Mouse (Mus musculus) thymus, postnatal 4 days (tissue): Measurements from ENCODE around the gene Dntt.

Experiments
- DNase-seq: peaks from one replicate; pipeline ENCODE4 v3.0.0; 2021

Dntt gene

DNA sequence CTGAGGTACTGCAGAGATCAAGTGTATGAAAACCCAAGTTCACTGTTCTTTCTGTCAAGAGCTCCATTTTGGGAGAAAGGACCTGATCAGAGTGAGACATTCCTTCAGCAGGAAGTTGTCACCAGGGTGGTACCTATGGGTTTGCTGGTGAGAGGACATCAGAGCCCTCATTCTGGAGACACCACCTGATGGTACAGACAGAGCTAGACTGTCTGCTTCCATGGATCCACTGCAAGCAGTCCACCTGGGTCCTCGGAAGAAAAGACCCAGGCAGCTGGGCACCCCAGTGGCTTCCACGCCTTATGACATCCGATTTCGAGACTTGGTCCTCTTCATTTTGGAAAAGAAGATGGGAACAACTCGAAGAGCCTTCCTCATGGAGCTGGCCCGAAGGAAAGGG, at the start of gene Dntt:
TSS of gene Dntt (plus strand) at position 57 of the 400 bp plus-strand sequence.
- peak; percentile 50 for DNase-seq

DNA sequence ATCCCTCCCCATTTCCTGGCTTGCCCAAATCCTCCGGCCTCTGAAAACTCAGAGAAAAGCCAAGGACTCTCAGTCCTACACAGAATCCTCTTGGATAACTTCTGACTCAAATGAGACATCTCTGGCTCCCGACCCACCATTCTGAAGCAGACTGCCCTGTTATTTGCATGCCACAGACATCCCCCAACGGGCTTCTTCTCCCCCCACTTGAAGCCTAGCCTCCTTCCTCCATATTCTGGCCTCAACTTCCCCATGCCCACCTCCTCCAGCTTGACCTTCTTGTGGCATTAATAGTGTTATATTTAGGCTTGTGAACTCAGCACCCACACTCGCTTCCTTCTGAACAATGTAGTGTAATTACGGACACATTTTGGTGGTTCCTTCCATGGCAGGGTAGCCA, 48.4 kb upstream of the Dntt start:
- no peak for DNase-seq

DNA sequence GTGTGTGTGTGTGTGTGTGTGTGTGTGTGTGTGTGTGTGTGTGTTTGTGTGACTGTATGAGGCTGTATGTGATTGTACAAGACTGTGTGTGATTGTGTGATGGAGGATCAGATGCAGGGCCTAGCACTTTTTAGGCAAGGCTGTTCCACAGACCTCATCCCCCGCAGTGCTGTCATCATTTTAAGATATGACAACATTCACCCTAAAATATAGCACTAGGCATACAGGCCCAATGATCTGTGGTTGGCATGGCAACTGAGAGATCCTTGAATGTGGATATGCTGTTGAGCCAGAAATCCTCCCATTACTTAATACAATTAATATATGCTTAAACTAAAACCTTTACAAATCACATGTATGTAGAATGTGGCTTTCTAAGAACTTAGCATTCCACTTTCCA, 44.5 kb upstream of the Dntt start:
- no peak for DNase-seq

DNA sequence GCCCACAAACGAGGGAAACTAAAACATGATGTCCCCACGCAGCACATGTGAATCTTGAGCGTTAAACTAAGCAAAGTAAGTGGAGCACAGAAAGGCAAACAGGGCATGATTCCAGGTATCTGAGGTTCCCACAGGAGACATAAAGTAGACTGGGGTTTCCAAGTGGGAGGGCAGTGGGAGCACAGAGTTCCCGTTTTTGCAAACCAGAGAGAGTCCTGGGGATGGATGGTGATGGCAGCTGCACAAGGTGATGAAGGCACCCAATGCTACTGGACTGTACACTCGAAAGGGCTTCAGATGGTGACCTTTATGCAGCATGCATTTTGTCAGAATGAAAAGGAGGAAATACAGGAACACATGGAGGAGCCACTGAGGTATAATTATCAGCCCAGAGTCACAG, 40.2 kb upstream of the Dntt start:
- DNase-seq: no peak

DNA sequence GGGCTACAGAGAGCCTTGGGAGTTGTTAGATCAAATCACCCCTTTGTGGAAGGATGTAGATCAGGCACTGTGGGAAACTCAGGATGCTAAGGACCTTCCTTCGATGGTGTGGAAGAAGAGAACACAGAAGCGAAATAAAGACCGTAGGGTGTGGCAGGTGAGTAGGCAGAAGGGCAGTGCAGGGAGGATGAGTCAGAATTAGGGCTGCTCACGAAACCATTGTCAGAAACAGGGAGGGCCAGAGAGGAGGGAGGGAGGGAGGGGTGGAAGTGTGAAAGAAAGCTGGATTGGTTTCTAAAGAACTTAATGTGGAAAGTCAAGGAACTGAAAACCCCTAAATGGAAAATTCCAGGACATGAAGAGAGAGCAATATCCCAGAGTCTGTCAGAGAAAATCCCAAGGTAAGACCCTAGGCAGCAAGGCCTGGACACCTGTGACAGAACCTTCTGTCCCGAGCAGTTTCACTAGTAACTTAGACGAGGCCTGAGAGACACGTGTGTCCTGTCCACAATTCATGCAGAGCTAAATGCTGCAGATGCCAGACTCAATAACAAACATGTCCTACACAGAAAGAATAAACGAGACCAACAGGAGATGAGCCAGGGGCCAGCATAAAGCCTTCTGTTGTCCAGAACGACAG, 39.0 kb upstream of the Dntt start:
- DNase-seq: no peak

GRCm38 (mm10) chr19:40990781-40991343, 38.2 kb upstream of the Dntt start:
- no peak for DNase-seq

DNA sequence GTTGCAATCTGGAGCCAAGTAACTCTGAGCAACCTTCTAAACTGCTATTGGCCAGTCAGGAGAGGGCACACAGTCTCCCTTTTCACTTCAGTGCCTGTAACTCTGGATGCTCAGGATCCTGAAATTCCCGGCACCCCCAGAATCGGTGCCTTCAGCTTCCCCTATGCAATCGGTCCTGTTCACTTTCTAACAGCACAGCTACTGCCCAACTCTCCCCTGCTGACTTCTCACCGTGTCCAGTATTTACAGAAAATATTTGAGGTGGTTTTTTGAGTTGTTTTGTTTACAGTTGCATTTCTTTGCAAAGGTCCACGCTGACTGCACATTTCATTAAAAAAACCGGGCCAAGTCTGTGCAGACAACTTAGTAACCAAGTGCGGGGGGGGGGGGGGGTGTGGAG, 37.4 kb upstream of the Dntt start:
- DNase-seq: no peak

GRCm38 (mm10) chr19:40992096-40992495, 37.0 kb upstream of the Dntt start:
- no peak for DNase-seq

- no peak for DNase-seq
Measured at GRCm38 (mm10) chr19:40992517-40993044, 36.5 kb upstream of the Dntt start.

DNA sequence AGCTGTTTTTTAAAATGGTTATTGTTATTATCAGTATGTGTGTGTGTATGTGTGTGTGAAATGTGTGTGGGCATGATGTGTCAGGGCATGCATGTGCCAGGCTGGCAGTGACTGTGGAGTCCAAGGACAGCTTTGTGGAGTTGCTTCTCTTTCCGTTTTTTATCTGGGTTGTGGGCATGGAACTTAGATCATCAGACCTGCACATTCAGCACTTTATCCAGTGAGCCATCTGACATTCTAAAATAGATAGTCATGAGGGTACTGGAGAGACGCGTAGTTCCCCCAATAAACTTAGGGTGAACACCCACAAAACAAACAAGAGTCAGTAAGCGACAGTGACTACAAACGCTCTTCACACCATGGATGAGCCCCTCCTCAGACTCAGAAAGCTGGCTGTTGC, 35.7 kb upstream of the Dntt start:
- no peak for DNase-seq

DNA sequence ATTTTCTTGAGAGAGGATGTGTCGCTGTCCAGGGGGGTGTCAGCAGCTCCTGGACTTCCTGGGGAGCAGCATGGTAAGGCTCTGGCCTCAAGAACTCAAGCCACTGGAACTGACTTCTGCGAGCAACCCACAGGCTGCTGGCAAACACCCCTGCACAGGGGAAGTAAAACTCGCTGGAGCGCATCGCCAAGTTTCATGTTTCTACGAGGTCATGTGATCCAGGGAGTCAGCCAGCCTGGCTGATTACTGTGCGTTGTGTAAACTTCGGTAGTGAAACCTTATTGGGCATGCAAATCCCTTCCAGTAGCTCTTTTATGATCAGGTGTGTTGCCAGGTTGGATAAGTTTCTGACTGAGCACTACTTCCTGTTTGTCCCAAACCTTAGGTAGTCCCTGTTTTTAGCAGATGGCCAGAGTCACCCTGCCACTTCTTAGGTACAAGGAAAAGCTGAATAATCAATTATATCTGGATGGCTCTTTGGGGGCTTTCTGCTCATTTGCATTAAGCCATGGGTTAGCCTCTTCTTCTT, 35.0 kb upstream of the Dntt start, which contains the start of gene Blnk:
TSS of gene Blnk (minus strand) at position 479 of the 529 bp plus-strand sequence.
- no peak for DNase-seq

- DNase-seq: no peak
Measured at GRCm38 (mm10) chr19:40994911-40995310, 34.2 kb upstream of the Dntt start.

DNA sequence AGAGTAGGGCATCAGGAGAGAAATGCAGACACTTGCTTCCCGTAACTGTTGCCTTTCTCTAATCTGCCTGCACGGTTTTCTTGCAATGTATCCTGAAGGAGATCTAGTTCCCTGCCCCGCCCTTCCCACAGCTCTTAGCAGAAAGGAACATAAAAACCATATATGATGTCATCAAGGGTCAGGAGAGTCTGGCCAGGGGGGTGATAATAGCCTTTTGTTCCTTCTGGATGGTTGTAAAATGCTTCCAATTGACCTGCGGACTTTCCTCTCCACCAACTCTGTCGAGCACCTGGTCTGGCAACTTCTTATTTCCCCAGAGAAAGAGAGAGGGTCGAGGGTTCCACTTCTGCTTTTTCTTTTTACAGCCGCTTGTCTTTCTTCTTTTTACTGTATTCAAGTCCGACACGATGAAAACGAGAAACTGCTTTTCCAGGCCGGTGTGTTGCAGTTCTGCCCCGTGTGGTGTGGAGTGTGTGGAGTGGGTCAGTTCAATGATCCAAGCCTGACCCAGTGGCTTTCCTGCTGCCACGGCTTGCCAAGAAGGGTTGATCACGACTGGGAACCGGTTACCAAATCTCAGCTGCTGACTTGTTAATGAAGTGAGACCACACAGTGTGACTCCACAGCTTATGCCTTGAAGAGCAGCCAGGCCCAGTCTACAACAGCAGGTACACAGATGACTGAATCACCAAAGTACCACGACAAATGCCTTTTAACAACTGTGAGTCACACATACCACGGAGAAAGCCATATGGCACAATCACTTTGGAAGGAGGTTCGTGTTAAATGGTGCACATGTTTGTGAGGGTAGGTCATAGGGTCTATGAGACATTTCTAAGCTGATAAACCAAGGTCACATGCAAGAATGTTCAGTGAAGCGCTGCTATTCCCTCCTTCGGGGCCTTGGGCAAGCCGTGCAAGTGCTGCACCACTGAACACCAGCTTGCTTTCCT, 33.4 kb upstream of the Dntt start:
- DNase-seq: no peak

DNA sequence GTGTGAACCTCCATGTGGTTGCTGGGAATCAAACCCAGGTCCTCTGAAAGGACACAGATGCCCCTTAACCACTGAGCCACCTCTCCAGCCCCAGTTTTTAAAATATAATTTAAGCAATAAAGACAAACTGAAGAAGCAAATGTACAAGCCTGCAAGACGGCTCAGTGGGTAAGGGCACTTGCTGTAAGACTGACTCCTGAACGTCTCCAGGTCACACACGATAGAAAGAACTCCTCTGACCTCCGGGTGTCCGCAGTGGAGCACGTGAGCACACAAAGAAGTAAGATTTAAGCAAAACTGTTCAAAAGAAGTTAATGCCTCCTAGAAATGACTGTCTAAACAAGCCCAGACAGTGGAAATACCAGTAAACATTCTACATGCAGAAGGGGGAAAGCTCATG, 32.4 kb upstream of the Dntt start:
- no peak for DNase-seq

GRCm38 (mm10) chr19:40998469-40999170, 30.5 kb upstream of the Dntt start:
- DNase-seq: no peak

DNA sequence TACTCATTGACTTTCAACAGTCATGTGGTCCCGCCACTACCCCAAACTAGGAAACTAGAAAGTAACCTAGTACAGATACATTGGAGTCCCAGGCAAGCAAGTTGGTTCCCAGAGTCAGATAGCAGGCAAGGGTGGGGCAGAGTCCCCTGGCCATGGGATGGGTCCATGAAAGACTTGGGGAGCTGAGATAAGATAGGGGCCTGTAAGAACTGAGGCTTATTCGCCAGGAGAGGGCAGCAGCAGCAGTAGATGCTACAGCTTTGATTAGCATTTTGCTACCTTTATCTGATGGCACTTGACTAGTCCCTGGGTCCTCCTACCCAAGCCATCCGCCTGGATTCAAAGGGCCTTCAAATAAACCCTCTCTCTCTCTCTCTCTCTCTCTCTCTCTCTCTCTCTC, 29.5 kb upstream of the Dntt start:
- peak; percentile 55 for DNase-seq

DNA sequence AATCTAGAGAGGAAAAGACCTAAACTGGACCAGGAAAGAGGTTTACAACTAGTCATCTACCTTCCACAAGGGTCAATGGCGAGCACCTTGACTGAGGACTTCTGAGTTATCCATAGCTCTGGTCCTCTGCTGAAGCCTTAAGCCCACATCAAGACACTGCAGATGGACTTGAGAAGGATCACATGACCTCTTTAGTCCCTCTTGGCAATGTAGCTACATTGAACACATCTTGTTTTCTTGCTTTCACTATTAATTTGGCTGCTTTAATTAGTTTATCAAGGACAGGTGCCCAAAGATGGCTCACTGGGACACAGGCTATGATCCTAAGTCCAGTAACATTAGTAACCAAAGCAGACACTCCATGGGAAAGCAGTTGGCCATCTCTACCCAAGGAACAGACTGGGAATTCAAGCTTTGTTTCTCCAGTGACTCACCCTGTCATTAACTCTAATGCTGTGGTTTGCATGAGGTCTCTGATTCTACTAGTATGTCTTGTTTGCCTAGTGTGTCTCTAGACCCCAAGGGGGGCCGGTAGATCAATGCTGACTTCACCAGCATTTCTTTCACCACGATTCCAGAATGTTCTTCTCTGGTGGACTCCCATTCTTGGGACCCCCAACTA, 25.3 kb upstream of the Dntt start:
- DNase-seq: no peak

GRCm38 (mm10) chr19:41006621-41007020, 22.5 kb upstream of the Dntt start:
- DNase-seq: no peak

DNA sequence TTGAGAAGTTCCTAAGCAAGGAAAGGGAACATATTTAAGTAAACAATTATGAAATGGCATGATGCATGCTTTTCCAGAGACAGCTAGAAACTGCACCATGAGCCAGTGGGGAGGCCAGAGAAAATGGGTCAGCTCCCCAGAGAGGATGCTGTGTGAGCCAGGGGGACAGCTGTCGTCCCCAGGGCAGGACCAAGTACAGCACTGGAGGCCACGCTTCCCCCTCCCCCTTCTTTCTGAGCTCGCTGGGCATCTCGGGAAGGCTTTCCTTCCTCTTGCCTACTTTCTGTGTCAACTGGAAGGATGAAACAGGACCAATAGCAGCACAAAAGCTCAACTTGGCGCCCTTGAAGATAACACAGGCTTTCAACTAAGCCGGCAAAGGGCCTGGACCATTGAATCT, 21.7 kb upstream of the Dntt start:
- DNase-seq: no peak

GRCm38 (mm10) chr19:41007733-41008132, 21.3 kb upstream of the Dntt start:
- DNase-seq: no peak

GRCm38 (mm10) chr19:41008674-41009395, 20.2 kb upstream of the Dntt start:
- peak; percentile 51 for DNase-seq

- DNase-seq: no peak
Measured at GRCm38 (mm10) chr19:41011676-41012075, 17.4 kb upstream of the Dntt start.
